Mouse (Mus musculus): Measurements from ENCODE around the gene Aprt.

GRCm38 (mm10) chr8:122611295-122612133, 34.8 kb upstream of the Aprt start, which contains the start of the genes Galns and Trappc2l:
- TF ChIP-seq CTCF (IDR thresholded peaks at IDR 0.05; ENCODE audit: low read depth): peak; percentile 79
- TF ChIP-seq EP300 (optimal IDR thresholded peaks at IDR 0.05): no peak

All from stomach, postnatal 0 days (tissue).